ENCODE assay signal across 14 mouse cellular contexts in genomic region chr7:131785721-131786120, GRCm38 (mm10).
"Had no signal": no experiment of that assay in that cellular context is flagged by ENCODE, and none has a peak within 500 bp of the region (broad histone marks: within the 10 kb centered on the region; RNA-seq: fewer than 3 reads in every experiment).

No protein-coding gene starts in this region.

- H3K4me1 ChIP-seq: kidney, embryonic 15.5 days; liver, embryonic 13.5 days had no signal

- DNase-seq: kidney, adult 8-10 months; kidney, postnatal 10 days; kidney, postnatal 36 days; layer of hippocampus, postnatal 36 days; liver, embryonic 13.5 days; lung, adult 2 months; lung, postnatal 14 days; lung, postnatal 4 days; thymus, adult 18-20 months; thymus, postnatal 36 days had no signal

- H3K27me3 ChIP-seq: kidney, embryonic 15.5 days; liver, embryonic 13.5 days had no signal

- H3K36me3 ChIP-seq: kidney, embryonic 15.5 days; liver, embryonic 13.5 days; neural tube, embryonic 12.5 days had no signal

- H3K9me3 ChIP-seq: kidney, embryonic 15.5 days; liver, embryonic 13.5 days; neural tube, embryonic 12.5 days had no signal

- H3K4me3 ChIP-seq: kidney, embryonic 15.5 days; left cerebral cortex, adult 2 months; liver, embryonic 13.5 days; neural tube, embryonic 12.5 days had no signal

- H3K9ac ChIP-seq: kidney, embryonic 15.5 days; liver, embryonic 13.5 days; neural tube, embryonic 12.5 days had no signal

- H3K4me2 ChIP-seq: kidney, embryonic 15.5 days; liver, embryonic 13.5 days; midbrain, embryonic 11.5 days; neural tube, embryonic 12.5 days had no signal

- H3K27ac ChIP-seq: kidney, embryonic 15.5 days; left cerebral cortex, adult 2 months; liver, embryonic 13.5 days; neural tube, embryonic 12.5 days had no signal
